Mouse (Mus musculus) liver, adult (tissue): ENCODE results near the gene Ccnl1.

Experiments used
- GATA4 ChIP-seq: IDR thresholded peaks from 2 replicates; pipeline ENCODE4 v1.6.1; 2014; ENCODE audit warnings: mild to moderate bottlenecking, low read length; ENCODE audit not compliant: insufficient replicate concordance

The Ccnl1 gene

GRCm38 (mm10) chr3:65969196-65969595 is 11.1 kb upstream of the Ccnl1 start:
- TF ChIP-seq GATA4 = no peak

GRCm38 (mm10) chr3:65966360-65966759 is 8.3 kb upstream of the Ccnl1 start:
- no peak for TF ChIP-seq GATA4

GRCm38 (mm10) chr3:65962270-65962930 is 4.4 kb upstream of the Ccnl1 start:
- no peak for TF ChIP-seq GATA4

- no peak for TF ChIP-seq GATA4
Observed at GRCm38 (mm10) chr3:65960291-65960945, 2.4 kb upstream of the Ccnl1 start.

GRCm38 (mm10) chr3:65959416-65960001 is 1.5 kb upstream of the Ccnl1 start:
- no peak for TF ChIP-seq GATA4

GRCm38 (mm10) chr3:65958840-65959185 is 764 bp upstream of the Ccnl1 start:
- no peak for TF ChIP-seq GATA4

- no peak for TF ChIP-seq GATA4
Observed at GRCm38 (mm10) chr3:65957271-65958101, 563 bp downstream of the Ccnl1 start.

- TF ChIP-seq GATA4 = no peak
Observed at GRCm38 (mm10) chr3:65954499-65955391, 3.3 kb downstream of the Ccnl1 start.

GRCm38 (mm10) chr3:65950831-65951365 is 7.2 kb downstream of the Ccnl1 start:
- no peak for TF ChIP-seq GATA4

GRCm38 (mm10) chr3:65950304-65950703 is 7.7 kb downstream of the Ccnl1 start:
- TF ChIP-seq GATA4 = no peak

- TF ChIP-seq GATA4 = no peak
Observed at GRCm38 (mm10) chr3:65945277-65945932, 12.6 kb downstream of the Ccnl1 start.

GRCm38 (mm10) chr3:65944713-65945112 is 13.3 kb downstream of the Ccnl1 start:
- no peak for TF ChIP-seq GATA4

- no peak for TF ChIP-seq GATA4
Observed at GRCm38 (mm10) chr3:65943453-65943852, 14.6 kb downstream of the Ccnl1 start.

- TF ChIP-seq GATA4 = no peak
Observed at GRCm38 (mm10) chr3:65941052-65941451, 17.0 kb downstream of the Ccnl1 start.

- TF ChIP-seq GATA4 = no peak
Observed at GRCm38 (mm10) chr3:65938211-65938610, 19.8 kb downstream of the Ccnl1 start.
